Mouse (Mus musculus): ENCODE data around the gene Tmem262. TPM values are rescaled to one million over a fixed set of nuclear protein-coding genes. Genes with fewer than 3 reads are reported as not detected.

Gene Tmem262
- total and polyA plus RNA-seq, 3 experiments = 0.18 TPM; not detected in 2

DNA sequence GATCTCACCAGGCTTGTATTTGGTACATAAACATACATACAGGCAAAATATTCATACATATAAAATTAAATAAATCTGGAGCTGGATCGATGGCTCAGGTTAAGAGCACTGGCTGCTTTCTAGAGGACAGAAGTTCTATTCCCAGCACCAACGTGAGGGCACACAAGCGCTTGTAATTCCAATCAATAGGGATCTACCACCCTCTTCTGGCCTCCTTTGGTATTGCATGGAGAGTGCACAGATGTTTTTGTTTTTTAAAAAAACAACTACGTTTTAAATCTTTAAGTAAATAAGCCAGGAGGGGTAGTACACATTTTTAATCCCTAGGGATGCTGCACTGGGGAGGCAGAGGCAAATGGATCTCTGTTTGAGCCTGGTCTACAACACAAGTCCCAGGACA is 46.5 kb downstream of the Tmem262 start:
- Histone ChIP-seq H3K4me3 (ENCODE audit: control insufficient read depth in 1 of 2, insufficient read depth in 1 of 2, low read depth in 2 of 2, low read length in 2 of 2) (peak overlapping the region in 1 of 2 experiments; percentile 57; a peak in 2 of 4 replicates), H3K4me1 (ENCODE audit: control insufficient read depth in 1 of 2, insufficient read depth in 2 of 2, low read length in 2 of 2) (peaks cover 3 to 19% of the 10 kb centered on the region in 2 experiments; a peak in 3 of 4 replicates), H3K27ac (ENCODE audit: control insufficient read depth, low read depth, low read length) (no peak overlapping the region), H3K9me3 (replicated peaks; ENCODE audit: insufficient read depth, low read length) (no peaks in the 10 kb centered on the region), H3K9ac (ENCODE audit: control insufficient read depth, low read depth, low read length, poor library complexity, severe bottlenecking) (peak overlapping the region; percentile 48), H3K79me2 (ENCODE audit: control insufficient read depth, insufficient read depth, low read length, poor library complexity) (peaks cover 1% of the 10 kb centered on the region; the same call in 1 of the 2 replicates), H3K36me3 (ENCODE audit: control insufficient read depth in 1 of 2, insufficient read depth in 2 of 2, low read length in 2 of 2) (peaks cover 0 to 17% of the 10 kb centered on the region in 2 experiments; a peak in 2 of 4 replicates), H3K27me3 (ENCODE audit: control insufficient read depth in 1 of 2, insufficient read depth in 2 of 2, low read length in 2 of 2) (no peaks in the 10 kb centered on the region)
- DNase-seq (ENCODE audit: low read depth, low spot score) = peak; percentile 86
- peak; percentile 59 to 95 (median 77) for TF ChIP-seq CTCF (IDR thresholded peaks at IDR 0.05 in 2 of 3, conservative IDR thresholded peaks at IDR 0.05 in 1 of 3; ENCODE audit: control insufficient read depth in 1 of 3, insufficient read depth in 1 of 3, low read depth in 2 of 3, low read length in 3 of 3, poor library complexity in 1 of 3, severe bottlenecking in 1 of 3)
- peak; percentile 86 for TF ChIP-seq ZC3H11A (IDR thresholded peaks at IDR 0.05; ENCODE audit: low read depth, low read length)
- TF ChIP-seq GATA1 (IDR thresholded peaks at IDR 0.05; ENCODE audit: low read depth, low read length) = 0 out of 2 replicates have a peak, but pooled peaks have one; percentile 9
- no peak for TF ChIP-seq MYB (IDR thresholded peaks at IDR 0.05; ENCODE audit: low read depth, low read length)
- TF ChIP-seq RAD21 (IDR thresholded peaks at IDR 0.05; ENCODE audit: low read depth, low read length) = peak; percentile 99
- TF ChIP-seq TBP (IDR thresholded peaks at IDR 0.05; ENCODE audit: low read depth, low read length) = peak; percentile 37; the same call in 1 of the 2 replicates
- no peak for TF ChIP-seq KAT2A (conservative IDR thresholded peaks at IDR 0.05; ENCODE audit: low read depth, low read length)
- peak; percentile 66 for TF ChIP-seq ZNF384 (IDR thresholded peaks at IDR 0.05; ENCODE audit: low read depth, low read length)
- 0 out of 2 replicates have a peak, but pooled peaks have one; percentile 26 for TF ChIP-seq HCFC1 (IDR thresholded peaks at IDR 0.05; ENCODE audit: low read depth, low read length)
- no peak for TF ChIP-seq MAFK (IDR thresholded peaks at IDR 0.05; ENCODE audit: borderline replicate concordance, low read depth, low read length)
- TF ChIP-seq MXI1 (IDR thresholded peaks at IDR 0.05; ENCODE audit: low read depth, low read length) = peak; percentile 53; the same call in 1 of the 2 replicates
- peak; percentile 85 for TF ChIP-seq SMC3 (IDR thresholded peaks at IDR 0.05; ENCODE audit: low read depth, low read length)
- TF ChIP-seq ELF1 (IDR thresholded peaks at IDR 0.05; ENCODE audit: low read depth, low read length) = no peak
- no peak for TF ChIP-seq ZKSCAN1 (IDR thresholded peaks at IDR 0.05; ENCODE audit: low read depth, low read length)
- peak; percentile 85 for TF ChIP-seq SIN3A (IDR thresholded peaks at IDR 0.05; ENCODE audit: low read length)
- no peak for TF ChIP-seq NRF1 (IDR thresholded peaks at IDR 0.05; ENCODE audit: insufficient read depth, low read depth, low read length, poor library complexity, severe bottlenecking)
- 0 out of 2 replicates have a peak, but pooled peaks have one; percentile 37 for TF ChIP-seq RCOR1 (IDR thresholded peaks at IDR 0.05; ENCODE audit: low read depth, low read length)

DNA sequence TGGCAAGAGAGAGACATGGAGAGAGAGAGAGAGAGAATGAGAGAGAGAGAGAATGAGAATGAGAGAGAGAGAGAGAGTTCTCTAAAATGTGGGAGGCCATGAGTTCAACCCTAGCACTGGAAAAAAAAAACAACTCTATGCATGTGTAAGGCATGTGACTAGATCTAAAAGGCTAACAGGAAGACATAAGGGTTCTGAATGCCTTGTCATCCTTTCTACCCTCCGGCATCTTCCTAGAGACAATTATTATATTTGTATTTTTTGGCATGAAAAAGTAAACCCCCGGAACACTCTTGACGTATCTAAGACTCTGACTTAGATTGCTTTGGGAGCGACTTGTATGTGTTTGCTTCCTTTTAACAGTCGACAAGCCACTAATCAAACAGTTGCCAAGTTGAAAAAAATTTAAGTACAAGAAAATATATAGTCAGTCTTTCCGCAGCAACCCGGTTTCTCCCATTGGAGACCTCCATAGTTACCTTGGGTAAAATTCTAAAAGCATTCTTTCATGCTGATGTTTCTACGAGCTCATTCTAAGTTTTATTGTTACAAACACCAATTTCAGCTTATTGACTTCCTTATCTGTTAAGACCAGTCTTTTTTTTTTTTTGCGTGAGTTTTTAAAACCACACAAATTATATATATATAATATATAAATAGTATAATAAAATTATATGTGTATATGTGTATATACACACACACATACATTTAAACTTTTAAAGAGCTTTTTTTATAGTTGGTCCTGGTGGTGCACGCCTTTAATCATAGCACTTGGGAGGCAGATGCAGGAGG is 47.2 kb downstream of the Tmem262 start:
- peaks cover 0 to 17% of the 10 kb centered on the region in 2 experiments; a peak in 2 of 4 replicates for H3K36me3 ChIP-seq (ENCODE audit: control insufficient read depth in 1 of 2, insufficient read depth in 2 of 2, low read length in 2 of 2)
- H3K4me1 ChIP-seq (ENCODE audit: control insufficient read depth in 1 of 2, insufficient read depth in 2 of 2, low read length in 2 of 2) = peaks cover 3 to 26% of the 10 kb centered on the region in 2 experiments; a peak in 3 of 4 replicates
- H3K27ac ChIP-seq (ENCODE audit: control insufficient read depth, low read depth, low read length) = peak overlapping the region; percentile 93
- no peaks in the 10 kb centered on the region for H3K9me3 ChIP-seq (replicated peaks; ENCODE audit: insufficient read depth, low read length)
- peak overlapping the region; percentile 87 for H3K9ac ChIP-seq (ENCODE audit: control insufficient read depth, low read depth, low read length, poor library complexity, severe bottlenecking)
- peak overlapping the region; percentile 57 to 82 for H3K4me3 ChIP-seq (ENCODE audit: control insufficient read depth in 1 of 2, insufficient read depth in 1 of 2, low read depth in 2 of 2, low read length in 2 of 2)
- H3K27me3 ChIP-seq (ENCODE audit: control insufficient read depth in 1 of 2, insufficient read depth in 2 of 2, low read length in 2 of 2) = no peaks in the 10 kb centered on the region
- peaks cover 1% of the 10 kb centered on the region; the same call in 1 of the 2 replicates for H3K79me2 ChIP-seq (ENCODE audit: control insufficient read depth, insufficient read depth, low read length, poor library complexity)
- DNase-seq (ENCODE audit: low read depth, low spot score) = peak; percentile 49
- no peak for TF ChIP-seq HCFC1 (IDR thresholded peaks at IDR 0.05; ENCODE audit: low read depth, low read length)
- TF ChIP-seq EP300 (IDR thresholded peaks at IDR 0.05; ENCODE audit: low read depth in 1 of 2, low read length in 2 of 2) = no peak
- no peak for TF ChIP-seq E2F4 (IDR thresholded peaks at IDR 0.05; ENCODE audit: borderline replicate concordance, low read depth, low read length)
- TF ChIP-seq CTCF (IDR thresholded peaks at IDR 0.05 in 2 of 3, conservative IDR thresholded peaks at IDR 0.05 in 1 of 3; ENCODE audit: control insufficient read depth in 1 of 3, insufficient read depth in 1 of 3, low read depth in 2 of 3, low read length in 3 of 3, poor library complexity in 1 of 3, severe bottlenecking in 1 of 3) = no peak
- no peak for TF ChIP-seq SMC3 (IDR thresholded peaks at IDR 0.05; ENCODE audit: low read depth, low read length)
- TF ChIP-seq USF1 (IDR thresholded peaks at IDR 0.05; ENCODE audit: low read depth, low read length) = peak; percentile 68
- TF ChIP-seq POLR2AphosphoS5 (IDR thresholded peaks at IDR 0.05; ENCODE audit: borderline replicate concordance, low read depth, low read length) = no peak
- TF ChIP-seq UBTF (IDR thresholded peaks at IDR 0.05; ENCODE audit: borderline replicate concordance, insufficient read depth, low read depth, low read length) = no peak
- no peak for TF ChIP-seq GABPA (IDR thresholded peaks at IDR 0.05; ENCODE audit: low read depth, low read length)
- no peak for TF ChIP-seq GATA1 (IDR thresholded peaks at IDR 0.05; ENCODE audit: low read depth, low read length)
- TF ChIP-seq USF2 (IDR thresholded peaks at IDR 0.05; ENCODE audit: borderline replicate concordance in 1 of 2, insufficient read depth in 1 of 2, low read depth in 1 of 2, low read length in 2 of 2) = no peak
- no peak for TF ChIP-seq MEF2A (IDR thresholded peaks at IDR 0.05; ENCODE audit: extremely low read depth, insufficient replicate concordance, low read depth, low read length, poor library complexity, severe bottlenecking)
- TF ChIP-seq BHLHE40 (IDR thresholded peaks at IDR 0.05; ENCODE audit: borderline replicate concordance, low read depth, low read length) = no peak
- no peak for TF ChIP-seq POLR2AphosphoS2 (IDR thresholded peaks at IDR 0.05; ENCODE audit: low read length)
- TF ChIP-seq RAD21 (IDR thresholded peaks at IDR 0.05; ENCODE audit: low read depth, low read length) = no peak

All from MEL (cell line).